Mouse (Mus musculus) MEL (cell line): ENCODE measurements at regions not wholly inside any gene's neighbourhood (a gene's known extent, or its start where the extent isn't known, plus 50 kb on each side); places are given as distances from the start of the nearest gene placed in this dataset.

Experiments
- DNase-seq: peaks from one replicate; pipeline ENCODE4 v3.0.0; 2011; ENCODE audit warnings: low read depth, low spot score
- H3K27ac ChIP-seq: 2 replicates; pipeline ENCODE4 v1.5.1; 2012; ENCODE audit warnings: low read depth, mild to moderate bottlenecking, control low read depth, low read length, moderate library complexity; ENCODE audit not compliant: control insufficient read depth
- H3K27me3 ChIP-seq, 2 experiments: fragments of 150-350 bp in 1 of 2; sonication (generic) in 1 of 2; 2 replicates each; pipeline ENCODE4 v1.6.1; 2012; ENCODE audit warnings: low read length in 2 of 2, mild to moderate bottlenecking in 2 of 2, improper control_type of control experiment in 1 of 2, moderate library complexity in 1 of 2; ENCODE audit not compliant: insufficient read depth in 2 of 2, control insufficient read depth in 1 of 2
- H3K36me3 ChIP-seq, 2 experiments: 2 replicates each; pipeline ENCODE4 v1.6.1; 2012 to 2014; ENCODE audit warnings: low read length in 2 of 2, improper control_type of control experiment in 1 of 2, inconsistent platforms in 1 of 2, mild to moderate bottlenecking in 1 of 2; ENCODE audit not compliant: insufficient read depth in 2 of 2, control insufficient read depth in 1 of 2
- H3K4me1 ChIP-seq, 2 experiments: fragments of 150-350 bp in 1 of 2; sonication (generic) in 1 of 2; 2 replicates each; pipeline ENCODE4 v1.6.1; 2012; ENCODE audit warnings: low read length in 2 of 2, improper control_type of control experiment in 1 of 2, mild to moderate bottlenecking in 1 of 2; ENCODE audit not compliant: insufficient read depth in 2 of 2, control insufficient read depth in 1 of 2
- H3K4me3 ChIP-seq, 2 experiments: fragments of 150-350 bp in 1 of 2; sonication (generic) in 1 of 2; 2 replicates each; pipeline ENCODE4 v1.5.1; 2012; ENCODE audit warnings: low read depth in 2 of 2, low read length in 2 of 2, mild to moderate bottlenecking in 2 of 2, moderate library complexity in 2 of 2, control low read depth in 1 of 2, improper control_type of control experiment in 1 of 2; ENCODE audit not compliant: control insufficient read depth in 1 of 2, insufficient read depth in 1 of 2
- H3K79me2 ChIP-seq: 2 replicates; pipeline ENCODE4 v1.6.1; 2012; ENCODE audit warnings: mild to moderate bottlenecking, low read length, moderate library complexity; ENCODE audit not compliant: control insufficient read depth, poor library complexity, insufficient read depth
- H3K9ac ChIP-seq: 2 replicates; pipeline ENCODE4 v1.6.1; 2012; ENCODE audit warnings: low read depth, mild to moderate bottlenecking, control low read depth, low read length, moderate library complexity; ENCODE audit not compliant: control insufficient read depth, poor library complexity, severe bottlenecking
- H3K9me3 ChIP-seq: fragments of 150-350 bp; sonication (generic); replicated peaks from 2 replicates; pipeline ENCODE4 v1.6.1; 2012; ENCODE audit warnings: mild to moderate bottlenecking, low read length, improper control_type of control experiment, moderate library complexity; ENCODE audit not compliant: insufficient read depth
- CHD1 ChIP-seq: IDR thresholded peaks from 2 replicates; pipeline ENCODE4 v1.6.1; 2012; ENCODE audit warnings: low read depth, mild to moderate bottlenecking, inconsistent platforms, low read length, improper control_type of control experiment
- E2F4 ChIP-seq: IDR thresholded peaks from 2 replicates; pipeline ENCODE4 v1.6.1; 2011; ENCODE audit warnings: low read depth, low read length, improper control_type of control experiment, borderline replicate concordance
- EP300 ChIP-seq, 2 experiments: IDR thresholded peaks; 2 replicates each; pipeline ENCODE4 v1.6.1; 2011; ENCODE audit warnings: improper control_type of control experiment in 2 of 2, low read length in 2 of 2, low read depth in 1 of 2, mild to moderate bottlenecking in 1 of 2
- GABPA ChIP-seq: IDR thresholded peaks from 2 replicates; pipeline ENCODE4 v1.6.1; 2012; ENCODE audit warnings: low read depth, mild to moderate bottlenecking, inconsistent platforms, low read length, improper control_type of control experiment, moderate library complexity
- JUND ChIP-seq: IDR thresholded peaks from 2 replicates; pipeline ENCODE4 v1.6.1; 2011; ENCODE audit warnings: low read depth, mild to moderate bottlenecking, improper control_type of control experiment, low read length
- KAT2A ChIP-seq: conservative IDR thresholded peaks from 2 replicates; pipeline ENCODE4 v1.6.1; 2012; ENCODE audit warnings: low read depth, low read length, improper control_type of control experiment, inconsistent platforms
- MAX ChIP-seq: IDR thresholded peaks from 2 replicates; pipeline ENCODE4 v1.6.1; 2011; ENCODE audit warnings: low read length, improper control_type of control experiment
- MAZ ChIP-seq: IDR thresholded peaks from 2 replicates; pipeline ENCODE4 v1.6.1; 2012; ENCODE audit warnings: low read depth, mild to moderate bottlenecking, inconsistent platforms, low read length, improper control_type of control experiment
- MEF2A ChIP-seq: IDR thresholded peaks from 2 replicates; pipeline ENCODE4 v1.6.1; 2014; ENCODE audit warnings: low read depth, mild to moderate bottlenecking, inconsistent platforms, low read length, improper control_type of control experiment; ENCODE audit not compliant: poor library complexity, insufficient replicate concordance, severe bottlenecking; ENCODE audit errors: extremely low read depth
- MXI1 ChIP-seq: IDR thresholded peaks from 2 replicates; pipeline ENCODE4 v1.6.1; 2011; ENCODE audit warnings: mild to moderate bottlenecking, low read depth, low read length, improper control_type of control experiment
- MYB ChIP-seq: IDR thresholded peaks from 2 replicates; pipeline ENCODE4 v1.6.1; 2011; ENCODE audit warnings: mild to moderate bottlenecking, low read depth, low read length, improper control_type of control experiment
- NELFE ChIP-seq: IDR thresholded peaks from 2 replicates; pipeline ENCODE4 v1.6.1; 2011; ENCODE audit warnings: low read depth, low read length, improper control_type of control experiment
- POLR2A ChIP-seq, 2 experiments: IDR thresholded peaks; 2 replicates each; pipeline ENCODE4 v1.6.1; 2011 to 2012; ENCODE audit warnings: low read length in 2 of 2, mild to moderate bottlenecking in 2 of 2, control low read depth in 1 of 2, improper control_type of control experiment in 1 of 2, low read depth in 1 of 2, moderate library complexity in 1 of 2; ENCODE audit not compliant: control insufficient read depth in 1 of 2, insufficient read depth in 1 of 2, poor library complexity in 1 of 2
- POLR2AphosphoS2 ChIP-seq: IDR thresholded peaks from 2 replicates; pipeline ENCODE4 v1.6.1; 2011; ENCODE audit warnings: low read length, improper control_type of control experiment
- POLR2AphosphoS5 ChIP-seq: IDR thresholded peaks from 2 replicates; pipeline ENCODE4 v1.6.1; 2012; ENCODE audit warnings: low read depth, borderline replicate concordance, mild to moderate bottlenecking, inconsistent platforms, low read length, moderate library complexity, mixed read lengths
- SIN3A ChIP-seq: IDR thresholded peaks from 2 replicates; pipeline ENCODE4 v1.6.1; 2012; ENCODE audit warnings: low read length, improper control_type of control experiment, inconsistent platforms
- SMC3 ChIP-seq: IDR thresholded peaks from 2 replicates; pipeline ENCODE4 v1.6.1; 2011; ENCODE audit warnings: low read depth, low read length, improper control_type of control experiment
- TAL1 ChIP-seq: IDR thresholded peaks from 2 replicates; pipeline ENCODE4 v1.6.1; 2012; ENCODE audit warnings: mild to moderate bottlenecking, inconsistent platforms, low read length, moderate library complexity, mixed read lengths
- TBP ChIP-seq: IDR thresholded peaks from 2 replicates; pipeline ENCODE4 v1.8.0; 2011; ENCODE audit warnings: low read depth, low read length, improper control_type of control experiment
- UBTF ChIP-seq: IDR thresholded peaks from 2 replicates; pipeline ENCODE4 v1.6.1; 2012; ENCODE audit warnings: low read depth, mild to moderate bottlenecking, inconsistent platforms, low read length, improper control_type of control experiment, moderate library complexity, borderline replicate concordance; ENCODE audit not compliant: insufficient read depth
- USF1 ChIP-seq: IDR thresholded peaks from 2 replicates; pipeline ENCODE4 v1.6.1; 2014; ENCODE audit warnings: low read depth, mild to moderate bottlenecking, inconsistent platforms, low read length, improper control_type of control experiment, moderate library complexity

- no peak for TF ChIP-seq CHD1
- no peak for TF ChIP-seq GABPA
- TF ChIP-seq MAZ: no peak
- no peak for TF ChIP-seq EP300 (IDR thresholded peaks at IDR 0.05; ENCODE audit: low read depth in 1 of 2, low read length in 2 of 2)
- no peak for TF ChIP-seq MXI1
- no peak for TF ChIP-seq POLR2AphosphoS2
- no peak for TF ChIP-seq E2F4
- TF ChIP-seq NELFE: no peak
- no peak for TF ChIP-seq MYB
- no peak for TF ChIP-seq MEF2A
- no peak for TF ChIP-seq UBTF
- TF ChIP-seq SMC3: no peak
- no peak for TF ChIP-seq KAT2A
- no peak for TF ChIP-seq MAX
- no peak for TF ChIP-seq SIN3A
- TF ChIP-seq USF1: no peak
- no peak for TF ChIP-seq POLR2AphosphoS5
- no peak for TF ChIP-seq POLR2A (IDR thresholded peaks at IDR 0.05; ENCODE audit: control insufficient read depth in 1 of 2, insufficient read depth in 1 of 2, low read depth in 1 of 2, low read length in 2 of 2, poor library complexity in 1 of 2)
- TF ChIP-seq, all 39 proteins: peak for 0
- no peaks in the 10 kb centered on the region for H3K27me3 ChIP-seq
- no peaks in the 10 kb centered on the region for H3K9me3 ChIP-seq
These were observed 80.7 kb upstream of the Fat4 start for GRCm38 (mm10) chr3:38806036-38806435.

DNA sequence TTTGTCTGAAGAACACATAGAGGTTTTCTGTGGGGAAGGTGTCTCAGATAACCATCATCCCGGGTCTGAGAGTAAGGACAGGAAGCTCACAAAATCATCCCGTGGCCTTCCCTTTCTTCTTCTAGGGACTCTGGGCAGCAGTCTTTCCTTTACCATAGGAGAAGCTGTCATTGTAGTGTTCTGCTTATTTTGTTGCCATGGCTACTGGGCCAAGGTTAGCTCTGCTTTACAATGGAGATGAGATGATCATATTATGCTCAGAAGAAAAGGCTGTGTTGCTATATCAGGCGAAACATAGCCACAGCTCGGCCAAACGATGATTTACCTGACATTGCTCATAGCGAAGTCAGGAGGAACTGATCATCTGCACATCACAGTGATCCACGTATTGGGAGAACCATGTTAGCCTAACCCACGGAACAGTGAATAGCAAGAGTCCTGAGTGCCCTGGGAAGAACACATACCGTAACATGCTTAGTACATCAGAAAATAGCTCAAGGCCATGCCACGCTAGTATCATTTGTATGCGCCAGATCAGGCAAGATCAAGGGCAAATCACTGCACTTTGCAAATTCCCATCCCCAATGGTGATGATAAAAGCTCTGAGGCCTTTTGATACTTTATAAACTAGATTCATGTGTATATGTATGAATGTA lies 91.0 kb upstream of the Fat4 start:
- Histone ChIP-seq H3K27me3 (no peaks in the 10 kb centered on the region), H3K9me3 (no peaks in the 10 kb centered on the region), H3K4me1 (no peaks in the 10 kb centered on the region), H3K79me2 (no peaks in the 10 kb centered on the region), H3K27ac (no peak overlapping the region), H3K36me3 (no peaks in the 10 kb centered on the region), H3K4me3 (no peak overlapping the region), H3K9ac (no peak overlapping the region)
- no peak for TF ChIP-seq JUND
- no peak for TF ChIP-seq EP300 (IDR thresholded peaks at IDR 0.05; ENCODE audit: low read depth in 1 of 2, low read length in 2 of 2)
- TF ChIP-seq NELFE: no peak
- TF ChIP-seq TBP: no peak
- no peak for TF ChIP-seq MYB
- TF ChIP-seq SMC3: no peak
- TF ChIP-seq SIN3A: no peak
- TF ChIP-seq TAL1: no peak
- no peak for TF ChIP-seq KAT2A
- no peak for DNase-seq

More at GRCm38 (mm10) chr3:38806036-38806435, 80.7 kb upstream of the Fat4 start:
- Histone ChIP-seq H3K9ac (no peak overlapping the region), H3K79me2 (no peaks in the 10 kb centered on the region), H3K4me1 (no peaks in the 10 kb centered on the region), H3K27ac (no peak overlapping the region), H3K4me3 (no peak overlapping the region), H3K36me3 (no peaks in the 10 kb centered on the region)
- DNase-seq: no peak
